Mouse (Mus musculus): Measurements from ENCODE around the gene Scp2. TPM values are rescaled to one million over a fixed set of nuclear protein-coding genes. Genes with fewer than 3 reads are reported as not detected.

The Scp2 gene
- total and polyA plus RNA-seq, 2 experiments from 2014 or later = 160 to 243 TPM

DNA sequence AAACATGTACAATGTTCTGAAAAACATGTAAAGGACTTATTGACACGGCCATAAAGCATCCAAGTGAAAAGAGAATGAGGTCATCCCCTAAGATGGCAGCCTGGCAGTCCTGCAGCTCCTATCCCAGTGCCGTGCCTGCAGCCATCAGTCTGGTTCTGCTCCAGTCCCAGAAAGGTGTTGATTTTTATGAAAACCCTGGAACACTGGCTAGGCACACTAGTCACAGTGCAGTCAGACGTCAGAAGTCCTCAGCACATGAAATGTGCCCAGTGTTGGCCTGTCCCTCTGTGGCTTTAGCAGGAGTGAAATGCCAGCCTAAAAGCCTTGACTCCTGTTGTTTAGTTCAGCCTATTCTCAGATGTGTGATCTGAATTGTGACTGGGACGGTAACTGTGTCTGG, 84.0 kb downstream of the Scp2 start:
- no peak overlapping the region for H3K4me3 ChIP-seq (ENCODE audit: low read depth, low read length)
- H3K9me3 ChIP-seq (replicated peaks; ENCODE audit: control insufficient read depth, low read length) = no peaks in the 10 kb centered on the region
- H3K27me3 ChIP-seq (ENCODE audit: control insufficient read depth, insufficient read depth, low read length) = no peaks in the 10 kb centered on the region
- H3K4me2 ChIP-seq (ENCODE audit: low read depth, low read length) = no peak overlapping the region
- H3K4me1 ChIP-seq (ENCODE audit: control insufficient read depth, insufficient read depth) = no peaks in the 10 kb centered on the region
- DNase-seq (ENCODE audit: low spot score) (no peak), ATAC-seq (ENCODE audit: insufficient read depth, low read depth) (no peak)
- H3K9ac ChIP-seq (replicated peaks; ENCODE audit: low read depth, low read length) = no peak overlapping the region
- TF ChIP-seq EP300 (IDR thresholded peaks at IDR 0.05; ENCODE audit: low read depth) (no peak), CTCF (IDR thresholded peaks at IDR 0.05; ENCODE audit: low read depth) (no peak)
- H3K27ac ChIP-seq (ENCODE audit: low read depth) = no peak overlapping the region
- H3K36me3 ChIP-seq (replicated peaks; ENCODE audit: control insufficient read depth, insufficient read depth, low read length) = peaks cover 49% of the 10 kb centered on the region
- 71% methylated on average over 4 of the region's 4 CpGs for WGBS

DNA sequence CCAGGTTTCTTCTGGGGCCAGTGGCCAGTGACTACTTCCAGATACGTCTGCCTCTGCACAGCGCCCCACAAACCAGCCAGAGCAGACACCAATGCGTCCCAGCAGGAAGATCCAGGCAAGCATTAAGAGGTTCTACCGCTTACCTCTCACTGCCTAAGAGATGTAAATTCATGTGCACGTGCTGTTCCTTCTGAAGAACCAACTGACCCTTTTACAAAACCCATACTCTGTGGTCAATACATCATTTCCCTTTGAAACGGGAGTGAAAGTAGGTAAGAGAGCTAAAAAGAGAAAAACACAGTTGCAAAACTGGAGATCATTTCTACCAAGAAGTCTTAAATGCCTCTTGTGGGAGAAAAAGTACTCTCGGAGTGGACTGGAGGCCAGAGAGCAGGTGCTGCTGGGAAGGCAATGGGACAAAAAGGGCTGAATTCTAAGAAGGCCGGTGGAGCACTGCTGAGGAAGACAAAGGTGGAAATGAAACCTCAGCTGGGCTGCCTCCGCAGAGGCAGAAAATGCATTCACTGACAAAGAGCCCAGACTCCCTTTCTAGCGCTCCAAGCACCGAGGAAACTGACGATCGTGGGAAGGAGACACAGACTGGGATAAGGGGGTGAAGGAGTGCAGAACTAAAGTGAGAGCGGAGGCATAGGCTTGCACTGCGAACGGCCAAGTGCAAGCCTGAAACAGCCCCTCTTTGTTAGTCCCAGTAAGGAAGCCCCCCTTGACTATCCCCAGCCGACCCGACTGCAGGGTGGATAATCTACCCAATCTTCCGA, 85.0 kb downstream of the Scp2 start:
- no peak for TF ChIP-seq EP300 (IDR thresholded peaks at IDR 0.05; ENCODE audit: low read depth)
- TF ChIP-seq CTCF (IDR thresholded peaks at IDR 0.05; ENCODE audit: low read depth) = no peak
- Histone ChIP-seq H3K27ac (ENCODE audit: low read depth) (no peak overlapping the region), H3K4me3 (ENCODE audit: low read depth, low read length) (no peak overlapping the region), H3K9me3 (replicated peaks; ENCODE audit: control insufficient read depth, low read length) (no peaks in the 10 kb centered on the region), H3K4me2 (ENCODE audit: low read depth, low read length) (no peak overlapping the region), H3K27me3 (ENCODE audit: control insufficient read depth, insufficient read depth, low read length) (no peaks in the 10 kb centered on the region), H3K4me1 (ENCODE audit: control insufficient read depth, insufficient read depth) (no peaks in the 10 kb centered on the region), H3K9ac (replicated peaks; ENCODE audit: low read depth, low read length) (no peak overlapping the region), H3K36me3 (replicated peaks; ENCODE audit: control insufficient read depth, insufficient read depth, low read length) (peaks cover 59% of the 10 kb centered on the region)
- ATAC-seq (ENCODE audit: insufficient read depth, low read depth) (no peak), DNase-seq (ENCODE audit: low spot score) (no peak)
- 82% methylated on average over 19 of the region's 19 CpGs for WGBS

DNA sequence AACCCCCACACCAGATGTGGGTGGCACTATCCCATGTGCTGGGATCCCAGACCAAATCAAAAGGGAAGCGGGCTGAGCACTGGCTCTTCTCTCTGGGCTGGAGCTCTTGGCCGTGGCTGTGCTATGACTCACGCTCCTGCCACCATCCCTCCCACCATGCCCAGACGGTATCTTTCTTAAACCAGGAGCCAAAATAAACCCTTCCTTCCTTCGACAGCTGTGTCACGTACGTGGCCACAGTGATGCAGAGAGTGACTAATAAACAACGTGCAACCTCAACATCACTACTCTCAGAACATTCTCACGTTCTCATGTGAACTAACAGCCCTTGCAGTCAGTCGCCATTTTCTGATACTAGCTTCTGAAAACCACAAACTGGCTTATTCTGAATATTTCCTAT, 86.6 kb downstream of the Scp2 start:
- no peaks in the 10 kb centered on the region for H3K27me3 ChIP-seq (ENCODE audit: control insufficient read depth, insufficient read depth, low read length)
- peaks cover 59% of the 10 kb centered on the region for H3K36me3 ChIP-seq (replicated peaks; ENCODE audit: control insufficient read depth, insufficient read depth, low read length)
- no peaks in the 10 kb centered on the region for H3K4me1 ChIP-seq (ENCODE audit: control insufficient read depth, insufficient read depth)
- H3K9ac ChIP-seq (replicated peaks; ENCODE audit: low read depth, low read length) = no peak overlapping the region
- H3K4me3 ChIP-seq (ENCODE audit: low read depth, low read length) = no peak overlapping the region
- no peaks in the 10 kb centered on the region for H3K9me3 ChIP-seq (replicated peaks; ENCODE audit: control insufficient read depth, low read length)
- DNase-seq (ENCODE audit: low spot score) (peak; percentile 47), ATAC-seq (ENCODE audit: insufficient read depth, low read depth) (peak; percentile 77)
- WGBS = 34% methylated on average over 10 of the region's 10 CpGs
- H3K4me2 ChIP-seq (ENCODE audit: low read depth, low read length) = no peak overlapping the region
- TF ChIP-seq EP300 (IDR thresholded peaks at IDR 0.05; ENCODE audit: low read depth) = no peak
- TF ChIP-seq CTCF (IDR thresholded peaks at IDR 0.05; ENCODE audit: low read depth) = no peak
- H3K27ac ChIP-seq (ENCODE audit: low read depth) = 0 out of 2 replicates have a peak overlapping the region, but pooled peaks have one; percentile 15

DNA sequence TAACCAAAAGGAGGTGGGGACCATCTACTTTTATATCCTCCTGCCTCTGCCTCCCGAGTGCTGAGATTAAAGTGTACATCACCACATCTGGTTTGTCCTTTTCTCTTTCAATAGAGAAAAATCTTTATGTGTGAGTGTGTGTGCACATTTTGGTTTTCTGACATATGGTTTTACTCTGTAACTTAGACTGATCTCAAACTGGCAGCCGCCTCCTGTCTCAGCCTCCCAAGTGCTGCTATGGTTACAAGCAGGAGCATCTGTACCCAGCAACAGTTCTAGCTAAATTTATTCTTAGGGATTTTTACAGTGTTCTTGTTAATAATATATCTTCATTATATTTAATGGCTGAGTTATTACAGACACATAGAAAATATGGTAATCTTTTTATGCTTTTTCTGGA, 87.6 kb downstream of the Scp2 start:
- H3K4me1 ChIP-seq (ENCODE audit: control insufficient read depth, insufficient read depth) = no peaks in the 10 kb centered on the region
- WGBS = 90% methylated on average over 2 of the region's 2 CpGs
- no peak for ATAC-seq (ENCODE audit: insufficient read depth, low read depth)
- peaks cover 55% of the 10 kb centered on the region for H3K36me3 ChIP-seq (replicated peaks; ENCODE audit: control insufficient read depth, insufficient read depth, low read length)
- no peak for TF ChIP-seq EP300 (IDR thresholded peaks at IDR 0.05; ENCODE audit: low read depth)
- H3K9ac ChIP-seq (replicated peaks; ENCODE audit: low read depth, low read length) = no peak overlapping the region
- no peak overlapping the region for H3K27ac ChIP-seq (ENCODE audit: low read depth)
- no peak overlapping the region for H3K4me2 ChIP-seq (ENCODE audit: low read depth, low read length)
- DNase-seq (ENCODE audit: low spot score) = no peak
- no peak overlapping the region for H3K4me3 ChIP-seq (ENCODE audit: low read depth, low read length)
- H3K9me3 ChIP-seq (replicated peaks; ENCODE audit: control insufficient read depth, low read length) = no peaks in the 10 kb centered on the region
- no peaks in the 10 kb centered on the region for H3K27me3 ChIP-seq (ENCODE audit: control insufficient read depth, insufficient read depth, low read length)

DNA sequence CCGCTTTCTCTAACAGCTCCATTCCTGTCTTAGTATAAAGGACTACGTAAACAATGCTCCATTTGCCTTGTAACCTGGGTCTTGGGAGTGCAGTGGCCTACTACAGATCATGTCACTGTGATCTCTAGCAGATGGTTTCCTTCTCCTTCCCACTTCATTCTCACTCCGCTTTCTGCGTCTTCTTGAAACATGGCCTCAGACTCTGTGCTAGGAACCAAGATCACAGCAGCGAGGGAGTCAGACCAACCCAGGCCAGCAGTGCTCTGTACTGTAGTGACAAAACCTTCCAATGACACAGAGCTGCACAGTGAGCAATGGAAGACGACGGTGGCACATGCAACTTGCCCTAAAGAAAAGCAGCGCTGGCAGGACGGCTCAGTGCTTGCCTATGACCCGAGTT, 88.9 kb downstream of the Scp2 start:
- ATAC-seq (ENCODE audit: insufficient read depth, low read depth) (no peak), DNase-seq (ENCODE audit: low spot score) (no peak)
- H3K4me1 ChIP-seq (ENCODE audit: control insufficient read depth, insufficient read depth) = no peaks in the 10 kb centered on the region
- H3K9ac ChIP-seq (replicated peaks; ENCODE audit: low read depth, low read length) = no peak overlapping the region
- TF ChIP-seq EP300 (IDR thresholded peaks at IDR 0.05; ENCODE audit: low read depth) (no peak), CTCF (IDR thresholded peaks at IDR 0.05; ENCODE audit: low read depth) (no peak)
- 94% methylated on average over 10 of the region's 10 CpGs for WGBS
- H3K4me2 ChIP-seq (ENCODE audit: low read depth, low read length) = no peak overlapping the region
- H3K27me3 ChIP-seq (ENCODE audit: control insufficient read depth, insufficient read depth, low read length) = no peaks in the 10 kb centered on the region
- no peaks in the 10 kb centered on the region for H3K9me3 ChIP-seq (replicated peaks; ENCODE audit: control insufficient read depth, low read length)
- no peak overlapping the region for H3K27ac ChIP-seq (ENCODE audit: low read depth)
- H3K36me3 ChIP-seq (replicated peaks; ENCODE audit: control insufficient read depth, insufficient read depth, low read length) = peaks cover 53% of the 10 kb centered on the region
- H3K4me3 ChIP-seq (ENCODE audit: low read depth, low read length) = no peak overlapping the region

DNA sequence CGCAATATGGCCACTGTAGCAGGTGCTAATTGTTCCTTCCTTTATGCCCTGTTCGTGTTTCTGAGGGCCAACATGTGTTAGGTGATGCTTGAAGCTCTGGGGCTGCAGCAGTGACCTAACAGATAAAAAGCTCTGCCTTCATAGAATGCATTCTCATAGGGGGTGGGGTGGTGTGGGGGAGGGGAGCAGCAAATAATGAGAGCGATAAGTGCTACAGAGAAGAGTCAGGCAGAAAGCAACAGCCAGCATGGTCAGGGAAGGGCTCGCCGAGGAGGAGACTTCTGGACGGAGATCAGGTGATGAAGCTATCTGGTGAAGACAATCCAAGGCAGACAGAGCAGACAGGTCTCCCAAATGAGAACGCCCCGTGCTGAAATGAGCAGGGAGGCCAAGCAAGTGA, 92.1 kb downstream of the Scp2 start:
- Histone ChIP-seq H3K27ac (ENCODE audit: low read depth) (no peak overlapping the region), H3K4me1 (ENCODE audit: control insufficient read depth, insufficient read depth) (no peaks in the 10 kb centered on the region), H3K27me3 (ENCODE audit: control insufficient read depth, insufficient read depth, low read length) (no peaks in the 10 kb centered on the region), H3K36me3 (replicated peaks; ENCODE audit: control insufficient read depth, insufficient read depth, low read length) (peaks cover 66% of the 10 kb centered on the region), H3K4me3 (ENCODE audit: low read depth, low read length) (no peak overlapping the region), H3K9ac (replicated peaks; ENCODE audit: low read depth, low read length) (no peak overlapping the region), H3K9me3 (replicated peaks; ENCODE audit: control insufficient read depth, low read length) (no peaks in the 10 kb centered on the region), H3K4me2 (ENCODE audit: low read depth, low read length) (no peak overlapping the region)
- TF ChIP-seq CTCF (IDR thresholded peaks at IDR 0.05; ENCODE audit: low read depth) (no peak), EP300 (IDR thresholded peaks at IDR 0.05; ENCODE audit: low read depth) (no peak)
- 50% methylated on average over 8 of the region's 8 CpGs for WGBS
- ATAC-seq (ENCODE audit: insufficient read depth, low read depth) (no peak), DNase-seq (ENCODE audit: low spot score) (no peak)

All from heart, postnatal 0 days (tissue).